Mouse (Mus musculus): ENCODE results near the gene Eml3. TPM values are rescaled to one million over a fixed set of nuclear protein-coding genes. Genes with fewer than 3 reads are reported as not detected.

The Eml3 gene
- polyA plus RNA-seq (2016; fragmentation: Nextera tagmentation; extraction: Ambion mirVana), result 29.0 and 29.7 TPM in 2 replicates

- ATAC-seq (ENCODE audit: insufficient number of reproducible peaks, insufficient read depth, low FRiP score, low TSS enrichment), result peak; percentile 72
- Histone ChIP-seq H3K9ac (peak within 1 kb of the TSS; percentile 88), H3K9me3 (no peaks in the 10 kb centered on the region), H3K36me3 (peaks cover 30% of the 10 kb centered on the region), H3K4me1 (peaks cover 9% of the 10 kb centered on the region; the same call in 1 of the 2 replicates), H3K4me3 (peak within 1 kb of the TSS; percentile 70), H3K27ac (peak within 1 kb of the TSS; percentile 77), H3K27me3 (no peaks in the 10 kb centered on the region), H3K4me2 (replicated peaks) (peak within 1 kb of the TSS; percentile 81)
- 1% methylated on average over 71 of the region's 74 CpGs for WGBS
Observed at GRCm38 (mm10) chr19:8929224-8930088, at the start of gene Eml3, which contains the start of gene Rom1. Eml3 (plus strand) TSS chr19:8929552. Rom1 (minus strand) TSS chr19:8929356.

GRCm38 (mm10) chr19:8880311-8881033 lies 48.9 kb upstream of the Eml3 start, which contains the start of gene Uqcc3:
Uqcc3 (minus strand) TSS chr19:8880923.
- peak; percentile 95 for ATAC-seq (ENCODE audit: insufficient number of reproducible peaks, insufficient read depth, low FRiP score, low TSS enrichment)
- Histone ChIP-seq H3K4me3 (peak within 1 kb of the TSS; percentile 68), H3K4me2 (replicated peaks) (peak within 1 kb of the TSS; percentile 82), H3K27ac (peak within 1 kb of the TSS; percentile 71), H3K4me1 (peaks cover 9% of the 10 kb centered on the region; the same call in 1 of the 2 replicates), H3K9me3 (no peaks in the 10 kb centered on the region), H3K9ac (peak within 1 kb of the TSS; percentile 89), H3K36me3 (peaks cover 21% of the 10 kb centered on the region), H3K27me3 (no peaks in the 10 kb centered on the region)
- WGBS, result under 1% methylated on average over 42 of the region's 42 CpGs

GRCm38 (mm10) chr19:8881034-8881392 lies 48.3 kb upstream of the Eml3 start:
- Histone ChIP-seq H3K27me3 (no peaks in the 10 kb centered on the region), H3K9me3 (no peaks in the 10 kb centered on the region), H3K9ac (peak overlapping the region; percentile 89), H3K4me3 (peak overlapping the region; percentile 68), H3K4me2 (replicated peaks) (peak overlapping the region; percentile 82), H3K4me1 (peaks cover 9% of the 10 kb centered on the region; the same call in 1 of the 2 replicates), H3K36me3 (peaks cover 16% of the 10 kb centered on the region), H3K27ac (no peak overlapping the region)
- no peak for ATAC-seq (ENCODE audit: insufficient number of reproducible peaks, insufficient read depth, low FRiP score, low TSS enrichment)
- 20% methylated on average over 3 of the region's 3 CpGs for WGBS

- no peaks in the 10 kb centered on the region for H3K9me3 ChIP-seq
- 78% methylated on average over 3 of the region's 3 CpGs for WGBS
- H3K27ac ChIP-seq, result no peak within 1 kb of the TSS
- no peaks in the 10 kb centered on the region for H3K27me3 ChIP-seq
- no peak within 1 kb of the TSS for H3K4me2 ChIP-seq (replicated peaks)
- no peak within 1 kb of the TSS for H3K9ac ChIP-seq
- ATAC-seq (ENCODE audit: insufficient number of reproducible peaks, insufficient read depth, low FRiP score, low TSS enrichment), result no peak
- no peak within 1 kb of the TSS for H3K4me3 ChIP-seq
- H3K36me3 ChIP-seq, result no peaks in the 10 kb centered on the region
- H3K4me1 ChIP-seq, result peaks cover 16% of the 10 kb centered on the region; the same call in 1 of the 2 replicates
Observed at GRCm38 (mm10) chr19:8883616-8884015, 45.7 kb upstream of the Eml3 start, which contains the start of the genes Lbhd1 and Gm49403. Lbhd1 (plus strand) TSS chr19:8883732. Gm49403 (plus strand) TSS chr19:8883930.

- no peaks in the 10 kb centered on the region for H3K27me3 ChIP-seq
- no peaks in the 10 kb centered on the region for H3K9me3 ChIP-seq
- H3K9ac ChIP-seq, result no peak overlapping the region
- no peak for ATAC-seq (ENCODE audit: insufficient number of reproducible peaks, insufficient read depth, low FRiP score, low TSS enrichment)
- H3K4me1 ChIP-seq, result peaks cover 10% of the 10 kb centered on the region; the same call in 1 of the 2 replicates
- peak overlapping the region; percentile 69; the same call in 1 of the 2 replicates for H3K4me3 ChIP-seq
- peaks cover 14% of the 10 kb centered on the region for H3K36me3 ChIP-seq
- H3K4me2 ChIP-seq (replicated peaks), result peak overlapping the region; percentile 81
- 35% methylated on average over 1 of the region's 1 CpGs for WGBS
- peak overlapping the region; percentile 85; the same call in 1 of the 2 replicates for H3K27ac ChIP-seq
Observed at GRCm38 (mm10) chr19:8886916-8887584, 42.3 kb upstream of the Eml3 start.

GRCm38 (mm10) chr19:8887585-8888463 lies 41.5 kb upstream of the Eml3 start:
- H3K4me1 ChIP-seq, result peaks cover 10% of the 10 kb centered on the region; the same call in 1 of the 2 replicates
- WGBS, result 17% methylated on average over 19 of the region's 19 CpGs
- peak overlapping the region; percentile 85 for H3K27ac ChIP-seq
- no peaks in the 10 kb centered on the region for H3K27me3 ChIP-seq
- H3K36me3 ChIP-seq, result peaks cover 14% of the 10 kb centered on the region
- peak overlapping the region; percentile 81 for H3K4me2 ChIP-seq (replicated peaks)
- H3K4me3 ChIP-seq, result peak overlapping the region; percentile 69
- no peak for ATAC-seq (ENCODE audit: insufficient number of reproducible peaks, insufficient read depth, low FRiP score, low TSS enrichment)
- peak overlapping the region; percentile 85 for H3K9ac ChIP-seq
- no peaks in the 10 kb centered on the region for H3K9me3 ChIP-seq

- Histone ChIP-seq H3K27ac (peak within 1 kb of the TSS; percentile 87), H3K36me3 (peaks cover 14% of the 10 kb centered on the region), H3K4me3 (peak within 1 kb of the TSS; percentile 69), H3K4me2 (replicated peaks) (peak within 1 kb of the TSS; percentile 81), H3K27me3 (no peaks in the 10 kb centered on the region), H3K9me3 (no peaks in the 10 kb centered on the region), H3K4me1 (peaks cover 13% of the 10 kb centered on the region), H3K9ac (peak within 1 kb of the TSS; percentile 85)
- peak; percentile 90 for ATAC-seq (ENCODE audit: insufficient number of reproducible peaks, insufficient read depth, low FRiP score, low TSS enrichment)
- WGBS, result under 1% methylated on average over 58 of the region's 58 CpGs
Observed at GRCm38 (mm10) chr19:8888511-8889385, 40.6 kb upstream of the Eml3 start, which contains the start of the genes 1810009A15Rik and Gm49416. 1810009A15Rik (plus strand) TSS chr19:8888853. Gm49416 (plus strand) TSS chr19:8888926.

- ATAC-seq (ENCODE audit: insufficient number of reproducible peaks, insufficient read depth, low FRiP score, low TSS enrichment), result peak; percentile 19; the same call in 1 of the 2 replicates
- Histone ChIP-seq H3K9ac (peak within 1 kb of the TSS; percentile 88), H3K36me3 (peaks cover 32% of the 10 kb centered on the region), H3K27me3 (no peaks in the 10 kb centered on the region), H3K4me2 (replicated peaks) (peak within 1 kb of the TSS; percentile 81), H3K4me1 (peaks cover 23% of the 10 kb centered on the region), H3K4me3 (peak within 1 kb of the TSS; percentile 83), H3K9me3 (no peaks in the 10 kb centered on the region), H3K27ac (peak within 1 kb of the TSS; percentile 86)
- WGBS, result 4% methylated on average over 54 of the region's 54 CpGs
Observed at GRCm38 (mm10) chr19:8892829-8893766, 36.3 kb upstream of the Eml3 start, which contains the start of gene Ints5. Ints5 (plus strand) TSS chr19:8893005.

- no peak overlapping the region for H3K4me3 ChIP-seq
- H3K27me3 ChIP-seq, result no peaks in the 10 kb centered on the region
- H3K9me3 ChIP-seq, result no peaks in the 10 kb centered on the region
- H3K4me2 ChIP-seq (replicated peaks), result no peak overlapping the region
- H3K36me3 ChIP-seq, result peaks cover 29% of the 10 kb centered on the region
- ATAC-seq (ENCODE audit: insufficient number of reproducible peaks, insufficient read depth, low FRiP score, low TSS enrichment), result no peak
- H3K4me1 ChIP-seq, result peaks cover 30% of the 10 kb centered on the region
- 91% methylated on average over 9 of the region's 9 CpGs for WGBS
- H3K27ac ChIP-seq, result no peak overlapping the region
- no peak overlapping the region for H3K9ac ChIP-seq
Observed at GRCm38 (mm10) chr19:8895397-8895960, 33.9 kb upstream of the Eml3 start.
